Mouse (Mus musculus) left cerebral cortex, postnatal 14 days (tissue): Measurements from ENCODE around the gene Ggt7. TPM values are rescaled to one million over a fixed set of nuclear protein-coding genes. Genes with fewer than 3 reads are reported as not detected.
"Not testable (repeated sequence)": the region's sequence is repeated elsewhere in the genome, so short reads cannot be mapped to it uniquely, and the experiment has no call there.

Source experiments
- DNase-seq, 2 experiments: peaks; one replicate each; pipeline ENCODE4 v3.0.0; 2021 to 2022; ENCODE audit warnings: low spot score in 2 of 2, mixed read lengths in 1 of 2
- intact Hi-C: fragments of 180-260 bp; cut with DNase I; formaldehyde crosslinking; loops from one replicate; pipeline ENCODE4 v1.15.1; 2025
- long read RNA-seq, 2 experiments: library from polyadenylated mRNA; stranded (forward); transcript quantifications; one replicate each; pipeline ENCODE4 v2.0.0; 2021
- total RNA-seq, 2 experiments: library from RNA; stranded (reverse); gene quantifications; 2 replicates each; pipeline ENCODE4 v1.2.3; 2021

Gene Ggt7
- 100 to 1,000 TPM; 112 to 120 TPM for total RNA-seq
- long read RNA-seq, experiment 1, transcript Ggt7-201 (15 exons, 2,614 nt), result major isoform, 133 of 203 reads
- long read RNA-seq, experiment 1, partial matches to known transcripts, result 42 of 203 reads
- long read RNA-seq, experiment 1, other reads (novel, unspliced or antisense), result 28 of 203 reads
- long read RNA-seq, experiment 2, transcript Ggt7-201 (15 exons, 2,614 nt), result major isoform, 111 of 163 reads
- long read RNA-seq, experiment 2, partial matches to known transcripts, result 31 of 163 reads
- long read RNA-seq, experiment 2, other reads (novel, unspliced or antisense), result 21 of 163 reads

DNA sequence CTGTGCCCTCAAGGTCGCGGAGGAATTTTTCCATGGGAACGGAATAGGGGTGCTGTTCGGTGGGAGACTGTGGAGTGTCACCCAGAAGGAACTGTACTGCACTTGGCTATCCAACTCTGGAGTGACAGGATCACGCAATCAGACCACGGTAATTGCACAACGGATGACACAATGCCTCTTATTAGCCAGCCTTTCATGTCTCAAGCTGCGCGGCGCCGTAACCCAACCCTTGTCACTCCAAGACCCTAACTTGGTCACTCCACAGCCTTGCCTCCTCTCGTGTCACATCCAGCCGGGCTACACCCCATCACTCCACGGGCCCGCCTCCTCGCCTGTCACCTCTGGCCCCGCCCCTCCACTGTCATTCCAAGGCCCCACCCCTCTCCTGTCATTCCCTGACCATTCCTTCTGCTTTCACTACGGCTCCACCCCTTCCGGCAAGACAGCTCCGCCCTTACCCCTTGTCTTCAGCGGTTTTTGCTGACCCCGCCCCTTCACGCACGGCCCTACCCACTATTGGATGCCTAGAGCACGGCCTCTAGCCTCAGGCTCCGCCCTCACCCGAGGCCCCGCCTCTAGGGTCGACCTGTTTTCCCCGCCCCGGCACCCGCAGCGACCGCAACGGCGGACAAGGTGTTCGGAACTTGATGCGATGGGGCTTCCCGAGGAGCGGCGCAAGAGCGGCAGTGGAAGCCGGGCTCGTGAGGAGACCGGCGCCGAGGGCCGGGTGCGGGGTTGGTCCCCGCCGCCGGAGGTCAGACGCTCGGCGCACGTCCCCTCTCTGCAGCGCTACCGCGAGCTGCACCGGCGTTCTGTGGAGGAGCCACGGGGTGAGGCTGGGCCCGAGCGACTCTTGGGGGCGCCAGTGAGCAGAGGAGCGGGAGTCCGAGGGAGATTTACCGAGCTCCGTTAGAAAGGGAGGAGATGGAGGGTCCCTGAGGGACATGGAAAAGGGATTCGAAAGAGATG lies at the start of gene Ggt7, which contains the start of gene Acss2:
Ggt7 (minus strand) TSS at position 783 of the 969 bp plus-strand sequence.
Acss2 (plus strand) TSS at position 494 of the 969 bp plus-strand sequence.
- intact Hi-C loops, result loop anchor here (2.0 to 5.0 kb wide), 4 partner anchors 67 to 250 kb away; no protein-coding TSS in a partner anchor
- DNase-seq, result peak; percentile 96 to 99

DNA sequence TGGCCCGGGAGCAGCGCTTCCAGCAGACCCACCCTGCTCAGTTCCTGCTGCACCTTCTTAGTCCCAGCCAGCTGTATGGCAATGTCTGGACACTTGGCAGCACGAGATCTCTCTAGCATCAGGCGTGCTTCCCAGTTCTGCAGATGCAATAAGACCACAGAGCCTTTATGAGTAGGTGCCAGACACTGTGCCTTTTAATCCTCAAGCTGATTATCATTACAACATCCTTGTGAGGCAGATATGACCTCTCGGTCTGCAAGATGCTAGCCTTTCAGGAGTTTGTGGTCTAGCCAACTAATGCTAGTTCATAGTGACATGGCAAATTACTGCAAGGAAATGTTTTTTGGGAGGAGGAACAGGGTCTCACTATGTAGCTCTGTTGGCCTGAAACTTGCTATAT lies 49.7 kb upstream of the Ggt7 start:
- DNase-seq, result no peak
- intact Hi-C loops, result no loop called here

DNA sequence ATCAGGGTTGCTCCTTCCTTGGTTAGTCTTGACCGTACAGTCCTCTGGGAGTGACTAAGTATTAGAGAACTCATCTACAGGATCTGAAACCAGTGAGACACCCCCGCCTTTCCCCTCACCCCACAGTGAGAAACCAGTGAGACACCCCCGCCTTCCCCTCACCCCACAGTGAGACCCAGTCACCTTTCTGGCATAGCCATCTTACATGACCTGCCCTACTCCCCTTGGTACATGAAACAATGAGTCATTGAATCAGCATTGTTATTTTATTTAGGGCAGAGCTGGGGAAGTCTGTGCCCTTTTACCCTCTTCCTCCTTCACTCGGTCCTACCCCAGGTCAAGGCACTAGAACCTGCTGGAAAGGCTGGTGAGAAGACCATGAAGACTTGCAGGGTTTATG lies 44.9 kb upstream of the Ggt7 start:
- DNase-seq, result no peak
- intact Hi-C loops, result no loop called here

DNA sequence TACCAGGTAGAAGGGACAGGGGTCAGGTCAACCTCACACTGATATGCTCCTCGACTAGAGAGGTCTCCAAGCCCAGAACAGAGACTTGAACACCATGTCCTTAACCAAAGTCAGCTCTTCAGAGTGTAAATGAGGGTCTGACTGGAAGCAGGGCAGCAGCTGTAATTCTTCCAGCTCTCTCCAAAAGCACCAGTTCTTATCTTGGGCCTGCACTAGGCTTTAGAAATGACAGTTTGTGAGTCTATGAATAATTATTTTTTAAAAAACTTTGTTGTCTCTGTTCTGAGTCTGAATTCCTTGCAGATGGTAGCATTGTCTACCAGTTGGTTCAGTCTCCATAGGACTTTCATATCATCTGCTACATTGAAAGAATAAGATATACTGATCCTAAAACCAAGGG lies 44.2 kb upstream of the Ggt7 start:
- DNase-seq, result no peak
- intact Hi-C loops, result no loop called here

DNA sequence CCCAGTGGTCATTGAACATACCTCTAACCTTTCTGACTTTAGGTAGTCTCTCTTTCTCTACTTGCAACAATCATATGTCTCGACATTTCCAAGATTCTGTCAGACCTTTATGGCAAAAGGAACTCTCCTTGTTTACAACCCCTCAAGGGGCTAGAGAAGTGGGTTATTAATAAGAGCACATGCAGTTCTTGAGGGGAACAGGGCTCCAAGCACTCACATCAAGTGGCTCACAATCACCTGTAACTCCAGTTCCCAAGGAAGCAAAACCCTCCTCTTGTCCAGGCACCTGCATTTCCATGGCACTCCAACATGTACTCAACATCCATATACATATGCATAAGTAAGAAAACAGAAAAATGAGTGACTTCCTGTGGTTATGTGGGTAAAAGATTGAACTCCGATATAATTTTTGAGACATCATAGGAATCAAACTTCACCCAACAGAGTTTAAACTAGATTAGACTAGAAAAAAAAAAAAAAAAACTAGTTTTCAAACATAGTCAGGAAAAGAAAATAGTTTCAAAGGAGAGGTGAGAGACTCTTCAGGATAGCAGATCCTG lies 36.5 kb upstream of the Ggt7 start:
- intact Hi-C loops, result no loop called here
- no peak for DNase-seq

DNA sequence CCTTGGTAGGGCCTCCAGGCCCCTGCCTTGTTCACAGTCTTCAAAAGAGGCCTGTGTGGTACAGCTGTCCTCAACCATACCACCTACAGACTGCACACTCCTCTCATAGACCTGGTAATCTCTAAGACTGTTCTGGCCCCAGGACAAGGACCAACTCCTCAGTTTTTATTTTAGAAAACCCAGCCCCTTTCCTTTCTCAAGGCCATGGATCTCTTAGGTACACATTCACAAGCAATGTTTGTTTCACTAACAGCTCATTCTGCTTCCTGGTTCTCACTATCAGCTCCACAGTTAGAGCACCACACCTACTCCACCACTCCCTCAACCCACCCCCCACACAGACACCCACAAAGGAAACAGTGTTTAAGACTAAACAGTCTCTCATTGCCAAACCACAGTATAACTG lies 34.9 kb upstream of the Ggt7 start:
- intact Hi-C loops, result no loop called here
- no peak for DNase-seq

DNA sequence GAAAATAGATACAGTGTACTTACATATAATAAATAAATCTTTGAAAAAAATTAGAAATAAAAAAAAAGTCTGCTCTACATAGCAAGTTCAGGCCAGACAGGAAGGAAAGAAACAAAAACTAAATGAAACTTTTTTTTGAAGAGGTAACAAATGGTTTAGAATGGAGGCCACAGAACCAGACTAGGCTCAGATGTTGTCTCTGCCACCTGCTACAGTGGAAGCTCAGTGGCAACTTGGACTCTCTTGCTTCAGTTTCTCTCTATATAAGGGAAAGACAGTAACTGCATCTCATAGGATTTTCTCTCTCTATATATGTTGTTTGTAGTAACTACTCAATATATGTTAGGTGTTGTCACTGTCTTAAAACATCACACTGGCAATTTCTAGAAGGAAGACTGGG lies 34.3 kb upstream of the Ggt7 start:
- intact Hi-C loops, result no loop called here
- no peak for DNase-seq

DNA sequence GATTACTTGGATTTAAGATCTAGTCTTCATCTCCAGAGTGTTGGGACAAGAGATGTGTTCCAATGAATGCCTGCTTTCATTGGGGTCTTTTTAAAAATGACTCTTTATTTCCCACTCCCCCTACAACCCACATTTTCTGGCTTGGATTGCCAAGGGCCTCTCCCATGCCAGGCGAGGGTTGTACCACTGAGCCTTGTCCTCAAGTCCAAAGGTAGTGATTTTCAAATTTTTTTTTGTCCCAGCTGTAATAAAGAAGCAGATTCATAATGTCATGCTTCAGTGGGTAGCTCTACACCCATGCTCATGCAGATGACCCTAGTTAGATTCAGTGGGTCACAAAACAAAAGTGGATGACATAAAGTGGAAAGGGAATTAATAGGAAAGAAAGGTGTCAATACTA lies 28.9 kb upstream of the Ggt7 start:
- intact Hi-C loops, result no loop called here
- DNase-seq, result no peak

DNA sequence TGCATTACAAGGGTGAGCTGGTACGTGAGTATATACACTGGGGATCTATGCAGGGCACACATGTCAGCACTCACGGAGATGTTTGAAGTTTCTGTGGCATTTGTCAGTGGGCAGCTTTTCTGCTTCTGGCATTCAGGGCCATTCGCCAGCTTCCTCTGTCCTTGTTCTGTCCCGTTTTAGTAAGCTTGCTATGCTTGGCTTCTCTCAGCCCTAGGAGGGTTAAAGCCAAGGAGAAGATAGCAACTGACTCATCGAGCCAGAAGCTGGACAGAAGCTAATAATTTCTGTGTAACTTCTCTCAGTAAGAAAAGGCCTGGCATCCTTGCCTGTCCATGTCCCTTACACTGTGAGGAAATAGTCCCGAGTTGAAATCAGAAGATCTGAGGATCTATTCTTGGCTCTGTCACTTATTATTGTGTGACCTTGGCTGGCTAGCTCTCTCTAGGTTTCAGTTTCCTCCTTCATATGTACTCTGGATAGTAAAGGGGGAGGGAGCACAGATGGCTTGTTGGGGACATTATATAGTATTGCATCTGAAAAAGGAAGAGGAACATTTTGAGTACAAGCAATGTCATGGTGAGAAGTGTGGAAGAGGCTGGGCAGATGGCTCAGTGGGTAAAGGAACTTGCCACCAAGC lies 22.9 kb upstream of the Ggt7 start:
- peak; percentile 13 to 25 for DNase-seq
- intact Hi-C loops, result no loop called here

DNA sequence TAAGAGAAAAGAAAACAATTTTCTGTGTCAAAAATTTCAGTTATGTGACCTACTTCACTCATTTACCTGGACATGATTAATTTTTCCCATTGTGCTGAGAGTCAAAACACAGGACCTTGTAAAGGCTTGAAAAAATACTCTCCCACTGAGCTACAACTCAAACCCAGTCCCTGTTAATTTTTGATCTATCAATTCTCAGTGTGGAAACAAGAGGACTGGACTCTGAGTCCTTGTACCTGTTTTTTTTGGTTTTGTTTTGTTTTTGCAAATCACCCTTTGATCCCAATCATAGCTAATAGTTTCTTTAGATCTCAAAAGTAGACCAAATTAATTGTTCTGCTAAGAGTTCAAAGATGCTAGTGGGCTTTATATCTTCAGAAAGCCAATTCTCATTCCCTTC lies 21.7 kb upstream of the Ggt7 start:
- DNase-seq, result no peak
- intact Hi-C loops, result loop anchor here (5.0 kb wide), 1 partner anchor 38 kb away; no protein-coding TSS in a partner anchor

DNA sequence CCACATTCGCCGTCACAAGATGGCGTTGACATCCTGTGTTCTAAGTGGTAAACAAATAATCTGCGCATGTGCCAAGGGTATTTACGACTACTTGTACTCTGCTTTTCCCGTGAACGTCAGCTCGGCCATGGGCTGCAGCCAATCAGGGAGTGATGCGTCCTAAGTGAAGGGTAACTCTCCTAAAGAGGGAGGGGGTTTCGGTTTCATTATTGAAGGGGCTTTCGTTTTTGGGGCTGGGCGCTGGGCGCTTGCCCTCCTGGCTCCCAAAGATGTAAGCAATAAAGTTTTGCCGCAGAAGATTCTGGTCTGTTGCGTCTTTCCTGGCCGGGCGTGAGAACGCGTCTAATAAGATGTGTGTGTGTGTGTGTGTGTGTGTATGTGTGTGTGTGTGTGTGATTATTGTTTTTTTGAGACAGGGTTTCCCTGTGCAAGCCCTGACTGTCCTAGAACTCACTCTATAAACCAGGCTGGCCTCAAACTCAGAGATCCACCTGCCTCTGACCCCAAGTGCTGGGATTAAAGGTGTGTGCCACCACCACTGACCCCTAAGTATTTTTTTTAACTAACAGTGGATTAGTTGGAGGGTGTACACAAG lies 20.5 kb upstream of the Ggt7 start:
- DNase-seq, result not testable (repeated sequence)
- intact Hi-C loops, result loop anchor here (5.0 kb wide), 1 partner anchor 39 kb away; no protein-coding TSS in a partner anchor

DNA sequence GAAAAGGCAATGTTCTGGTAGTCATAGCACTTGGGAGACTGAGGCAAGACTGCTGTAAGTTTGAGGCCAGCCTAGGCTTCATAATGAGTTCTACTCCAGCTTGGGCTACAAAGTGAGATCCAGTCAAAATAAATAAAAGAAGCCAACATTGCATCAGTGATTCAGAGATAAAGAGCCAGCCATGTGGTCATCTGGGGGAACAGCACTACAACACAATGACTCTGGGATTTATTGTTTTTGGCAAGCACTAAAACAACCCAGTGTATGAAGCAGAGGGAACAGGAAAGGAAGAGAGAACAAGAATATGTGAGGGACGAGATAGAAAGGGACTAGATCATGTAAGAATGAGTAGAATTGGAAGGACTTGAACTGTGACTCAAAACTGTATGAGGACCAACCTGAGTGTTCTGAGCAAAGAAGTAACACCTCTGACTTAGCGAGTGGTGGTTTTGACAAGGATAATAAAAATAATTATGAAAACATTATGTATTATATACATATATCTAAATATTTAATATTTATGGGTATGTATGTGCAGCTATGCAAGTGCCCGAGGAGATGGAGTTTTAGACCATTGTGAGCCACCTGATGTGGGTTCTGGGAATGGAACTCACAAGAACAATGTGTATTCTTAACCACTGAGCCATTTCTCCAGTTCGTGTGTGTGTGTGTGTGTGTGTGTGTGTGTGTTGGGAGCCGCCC lies 19.9 kb upstream of the Ggt7 start:
- intact Hi-C loops, result loop anchor here (5.0 kb wide), 1 partner anchor 39 kb away; no protein-coding TSS in a partner anchor

DNA sequence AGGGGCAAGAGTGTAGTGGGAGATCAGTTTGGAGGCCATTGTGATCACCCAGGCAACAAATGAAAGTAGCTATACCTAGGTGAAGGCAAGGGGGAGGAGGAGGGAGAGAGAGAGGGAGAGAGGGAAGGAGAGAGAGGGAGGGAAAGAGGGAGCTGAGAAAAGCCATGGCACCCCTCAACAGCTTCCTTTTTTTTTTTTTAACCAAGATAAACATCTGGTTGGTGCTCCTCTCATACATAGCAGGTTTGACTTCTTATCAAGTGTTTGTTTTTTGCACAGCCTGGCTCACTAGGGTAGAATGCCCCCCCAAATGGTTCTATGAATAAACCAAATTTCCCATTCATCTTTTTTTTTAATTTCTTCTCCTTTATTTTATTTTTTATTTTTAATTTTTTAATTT lies 18.3 kb upstream of the Ggt7 start:
- intact Hi-C loops, result loop anchor here (5.0 kb wide), 1 partner anchor 41 kb away; no protein-coding TSS in a partner anchor
- no peak for DNase-seq

More for the DNA sequence above, 19.9 kb upstream of the Ggt7 start:
- DNase-seq, result no peak

DNA sequence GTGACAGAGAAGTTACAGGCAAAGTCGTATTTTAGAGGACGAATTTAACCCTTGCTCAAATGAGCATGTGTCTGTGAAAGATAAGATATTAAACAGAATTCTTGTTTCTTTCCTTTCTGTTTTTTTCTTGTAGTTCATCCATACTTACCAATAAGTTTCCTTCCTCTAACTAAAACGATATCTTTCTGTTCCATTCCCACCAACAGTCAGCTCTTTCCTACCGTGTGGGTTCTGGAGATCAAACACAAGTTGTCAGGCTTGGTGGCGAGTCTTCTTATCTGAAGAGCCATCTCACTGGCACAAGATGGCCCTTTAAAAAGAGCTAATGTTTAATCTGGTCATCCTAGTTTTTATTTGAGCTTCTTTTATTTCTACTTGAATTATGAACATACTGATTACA lies 9.3 kb upstream of the Ggt7 start:
- no peak for DNase-seq

DNA sequence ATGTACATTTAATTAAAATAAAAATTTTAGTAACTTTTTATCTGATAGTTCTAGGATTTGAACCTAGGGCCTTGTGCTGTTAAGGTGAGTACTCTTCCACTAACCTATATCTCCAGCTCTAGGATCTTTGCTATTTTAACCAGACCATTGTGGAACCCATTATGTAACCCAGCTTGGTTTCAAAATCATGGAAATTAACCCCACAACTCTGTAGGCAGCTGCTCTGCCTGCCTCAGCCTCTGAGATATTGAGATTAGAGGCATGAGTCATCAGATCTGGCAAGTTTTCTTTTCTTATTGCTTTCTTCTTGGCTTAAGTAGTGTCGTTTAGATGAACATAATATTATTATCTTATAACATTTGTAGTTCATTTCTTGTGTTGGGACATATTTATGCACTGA lies 6.3 kb upstream of the Ggt7 start:
- intact Hi-C loops, result no loop called here

More for the DNA sequence above, 9.3 kb upstream of the Ggt7 start:
- intact Hi-C loops, result no loop called here

DNA sequence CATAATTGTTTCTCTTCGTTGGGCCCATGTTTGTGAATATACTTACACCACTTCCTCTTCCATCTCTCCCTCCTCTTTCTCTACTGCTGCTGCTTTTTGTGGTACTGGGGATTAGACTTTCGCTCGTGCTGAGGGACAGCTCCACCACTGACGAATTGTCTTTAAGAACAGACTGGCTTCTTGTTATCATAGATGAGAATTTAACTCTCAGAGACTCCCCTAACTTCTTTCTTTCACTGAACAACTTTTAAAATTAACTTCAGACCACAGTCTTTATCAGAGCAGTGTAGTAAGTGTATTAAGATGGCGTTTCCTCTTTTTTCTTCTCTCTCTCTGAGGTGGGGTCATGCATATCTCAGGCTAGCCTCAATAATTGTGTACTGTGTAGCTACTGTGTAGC lies 5.7 kb upstream of the Ggt7 start:
- intact Hi-C loops, result no loop called here
- DNase-seq, result no peak

More for the DNA sequence above, 6.3 kb upstream of the Ggt7 start:
- no peak for DNase-seq

DNA sequence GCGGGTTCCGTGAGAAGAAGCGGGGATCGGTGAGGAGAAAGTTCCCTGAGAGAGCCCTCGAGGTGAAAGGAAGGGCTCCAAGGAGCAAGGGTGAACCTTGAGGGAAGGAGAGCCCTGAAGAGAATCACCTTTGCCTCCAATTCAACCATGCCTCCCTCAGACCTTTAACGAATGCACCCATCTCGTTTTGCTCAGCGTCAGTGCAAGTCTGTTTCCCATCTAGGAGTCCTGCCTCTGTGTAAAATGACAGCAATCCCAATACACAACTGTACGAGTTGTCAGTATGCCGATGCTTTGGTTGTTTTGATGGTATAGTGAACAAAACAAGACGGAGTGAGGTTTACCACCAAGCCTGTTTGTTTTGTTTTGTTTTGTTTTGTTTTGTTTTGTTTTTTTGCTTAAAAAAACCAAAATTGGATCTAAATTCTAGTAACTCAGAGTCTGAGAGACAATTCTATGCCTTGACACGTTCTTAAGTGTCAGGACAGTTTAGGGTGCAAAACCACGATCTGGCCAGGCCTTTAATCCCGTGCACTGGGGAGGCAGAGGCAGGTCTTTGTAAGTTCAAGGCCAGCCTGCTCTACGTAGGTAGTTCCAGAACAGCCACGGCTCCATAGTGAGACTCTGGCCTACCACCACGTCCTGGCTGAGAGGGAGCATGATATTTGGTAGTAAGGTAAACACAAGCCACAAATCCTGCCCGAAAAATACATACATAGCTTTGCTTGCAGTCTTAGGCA lies 664 bp upstream of the Ggt7 start:
- intact Hi-C loops, result loop anchor here (5.0 kb wide), 1 partner anchor 249 kb away; no protein-coding TSS in a partner anchor
- DNase-seq, result no peak

DNA sequence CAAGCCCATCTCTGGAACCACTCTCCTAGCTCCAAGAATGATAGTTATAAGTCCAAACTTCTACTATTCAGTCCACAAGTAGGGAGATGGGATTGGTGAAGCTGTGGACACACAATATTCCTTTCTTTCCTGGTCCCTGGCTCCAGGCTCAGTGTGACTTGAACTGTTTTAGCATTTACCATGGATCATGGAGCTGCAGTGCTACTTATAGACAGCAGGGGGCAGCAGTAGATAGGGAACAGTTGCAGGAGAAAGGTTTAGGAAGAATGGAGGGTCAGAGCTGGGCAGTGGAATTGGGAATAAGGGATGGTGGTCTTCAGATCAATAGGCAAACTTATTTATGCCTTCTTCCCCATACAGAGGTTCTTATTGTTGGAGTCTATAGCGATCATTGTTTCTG lies 2.1 kb downstream of the Ggt7 start:
- intact Hi-C loops, result loop anchor here (2.0 to 5.0 kb wide), 4 partner anchors 69 to 251 kb away; no protein-coding TSS in a partner anchor
- peak; percentile 74 to 76 for DNase-seq
